Mouse (Mus musculus) right cerebral cortex, adult 2 months (tissue): ENCODE measurements around the gene Fh1.

ENCODE experiments used
- DNase-seq, 2 experiments: peaks; one replicate each; pipeline ENCODE4 v3.0.0; 2021 to 2022; ENCODE audit warnings: low spot score in 2 of 2

Fh1 gene

DNA sequence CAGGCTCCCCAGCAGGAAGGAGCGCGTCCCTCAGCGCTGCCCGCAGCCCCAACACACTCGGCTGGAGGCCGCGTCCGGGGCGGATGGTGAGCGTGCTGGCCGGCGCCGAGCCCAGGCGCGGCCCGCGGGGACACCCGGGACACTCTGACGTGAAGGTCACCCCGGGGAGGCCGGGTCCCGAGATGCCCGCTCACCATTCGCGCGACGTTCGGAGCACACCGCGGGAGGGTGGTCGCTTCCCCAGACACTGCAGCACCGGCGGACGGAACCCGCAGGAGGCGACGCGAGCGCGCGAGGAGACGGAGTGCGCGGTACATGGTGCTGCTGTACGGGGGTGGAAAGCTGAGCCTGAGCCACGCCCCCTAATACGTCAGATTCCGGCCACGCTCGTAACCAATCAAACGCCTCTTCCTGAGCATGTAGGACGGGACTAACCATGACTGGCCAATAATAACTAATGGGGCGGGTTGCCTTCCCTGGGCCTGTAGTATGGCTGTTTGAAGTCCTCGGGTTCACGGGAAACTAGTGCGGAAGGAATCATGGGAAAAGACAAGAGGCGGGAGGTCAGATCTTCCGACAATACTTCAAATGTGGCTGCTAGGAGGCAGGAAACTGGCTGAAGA, at the start of gene Fh1:
Fh1 (minus strand) TSS at position 379 of the 623 bp plus-strand sequence.
- peak; percentile 95 to 98 for DNase-seq

GRCm38 (mm10) chr1:175675116-175675515, 49.7 kb upstream of the Fh1 start:
- DNase-seq: no peak

DNA sequence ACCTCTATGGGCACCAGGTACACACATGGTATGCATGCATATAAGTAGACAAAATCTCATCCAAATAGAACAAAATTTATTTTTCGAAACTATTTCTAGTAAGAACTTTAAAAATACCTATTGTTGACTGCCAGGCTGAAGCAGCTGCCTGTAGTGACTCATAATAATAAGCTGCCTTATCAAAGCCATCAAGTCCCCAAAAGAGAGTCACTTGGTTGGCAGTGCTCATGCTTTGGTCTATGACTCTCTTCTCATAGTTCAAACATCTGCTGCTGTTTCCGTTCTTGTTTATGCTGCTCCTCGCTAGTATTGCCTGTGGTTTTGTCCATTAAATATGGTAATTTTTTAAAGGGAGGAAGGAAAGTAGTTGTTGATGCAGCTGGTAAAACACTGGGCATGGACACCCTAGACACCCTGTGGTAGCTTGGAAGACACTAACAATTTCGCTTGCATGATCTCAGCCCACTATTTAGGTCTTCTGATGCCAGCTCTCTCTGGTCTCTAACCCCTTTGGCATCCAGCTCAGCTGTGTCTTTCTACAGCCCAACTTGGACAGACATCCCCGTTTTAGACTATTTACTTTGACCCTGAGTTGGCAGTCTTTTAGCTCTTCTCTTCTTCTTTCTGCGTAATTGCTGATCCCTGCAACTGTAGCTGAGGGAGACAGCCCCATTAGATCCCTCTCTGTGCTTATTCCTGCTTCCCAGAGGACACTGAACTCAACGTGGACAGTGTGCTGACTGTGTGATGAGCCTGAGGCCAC, 48.3 kb upstream of the Fh1 start:
- DNase-seq: no peak

- DNase-seq: no peak
Observed at GRCm38 (mm10) chr1:175671626-175672025, 46.2 kb upstream of the Fh1 start.

DNA sequence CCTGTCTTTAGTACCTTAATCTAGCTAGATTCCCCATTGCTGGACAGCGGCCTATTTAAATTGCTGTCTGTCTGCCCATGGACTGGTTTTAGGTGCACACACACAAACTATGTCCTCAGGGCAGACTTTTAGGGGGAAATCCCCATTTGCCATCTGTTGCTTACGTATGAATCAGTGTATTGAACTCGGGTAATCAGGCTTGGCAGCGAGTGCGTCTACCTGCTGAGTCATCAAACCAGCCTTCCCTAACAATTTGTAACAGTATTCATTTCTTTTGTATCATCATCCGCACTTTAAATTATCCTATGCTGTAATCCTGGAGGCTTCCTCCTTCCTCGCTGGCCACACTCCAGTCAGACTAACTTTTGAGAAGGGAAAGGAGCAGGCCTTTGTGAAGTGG, 44.6 kb upstream of the Fh1 start:
- no peak for DNase-seq

DNA sequence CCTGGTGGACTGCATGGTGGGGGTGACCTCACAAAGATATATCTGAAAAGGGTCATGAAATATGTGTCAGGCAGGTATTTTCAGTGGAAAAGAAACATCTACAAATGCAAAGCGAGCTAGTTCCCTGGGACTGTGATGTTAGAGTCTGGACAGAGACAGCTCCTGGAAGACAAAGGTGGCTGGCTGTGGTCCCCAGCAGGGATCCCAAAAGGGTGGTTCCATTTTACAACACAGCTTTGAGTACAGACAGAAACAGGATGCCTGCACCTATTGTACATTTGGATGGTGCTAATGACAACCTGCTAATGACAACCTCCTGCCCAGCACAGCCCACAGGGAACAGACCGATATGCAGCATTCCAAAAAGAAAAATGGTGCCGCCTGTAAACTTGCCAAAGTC, 44.0 kb upstream of the Fh1 start:
- DNase-seq: no peak

DNA sequence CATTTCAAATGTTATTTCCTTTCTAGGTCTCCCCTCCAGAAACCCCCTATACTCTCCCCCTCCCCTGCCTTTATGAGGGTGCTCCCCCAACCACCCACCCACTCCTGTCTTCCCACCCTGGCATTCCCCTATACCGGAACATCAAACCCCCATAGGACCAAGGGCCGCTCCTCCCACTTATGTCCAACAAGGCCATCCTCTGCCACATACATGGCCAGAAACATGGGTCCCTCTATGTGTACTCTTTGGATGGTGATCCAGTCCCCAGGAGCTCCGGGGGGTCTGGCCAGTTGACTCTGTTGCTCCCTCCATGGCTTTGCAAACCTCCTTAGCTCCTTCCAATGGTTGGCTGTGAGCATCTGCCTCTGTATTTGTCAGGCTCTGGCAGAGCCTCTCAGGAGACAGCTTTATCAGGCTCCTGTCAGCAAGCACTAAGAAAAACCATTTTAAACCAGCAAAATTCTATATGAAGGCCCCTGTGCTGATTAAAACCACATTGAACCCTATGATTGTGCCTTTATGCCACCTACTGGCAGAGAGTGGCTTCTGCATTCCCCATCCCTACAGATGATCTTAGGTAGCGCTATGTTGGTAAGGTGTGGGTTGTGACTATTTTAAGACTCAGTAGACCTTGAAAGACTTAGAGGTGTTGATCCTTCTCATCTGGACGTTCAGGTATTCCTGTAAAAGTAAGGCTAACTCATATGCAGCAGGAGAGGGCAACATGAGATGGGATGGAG, 43.4 kb upstream of the Fh1 start:
- peak; percentile 45 to 53 for DNase-seq

DNA sequence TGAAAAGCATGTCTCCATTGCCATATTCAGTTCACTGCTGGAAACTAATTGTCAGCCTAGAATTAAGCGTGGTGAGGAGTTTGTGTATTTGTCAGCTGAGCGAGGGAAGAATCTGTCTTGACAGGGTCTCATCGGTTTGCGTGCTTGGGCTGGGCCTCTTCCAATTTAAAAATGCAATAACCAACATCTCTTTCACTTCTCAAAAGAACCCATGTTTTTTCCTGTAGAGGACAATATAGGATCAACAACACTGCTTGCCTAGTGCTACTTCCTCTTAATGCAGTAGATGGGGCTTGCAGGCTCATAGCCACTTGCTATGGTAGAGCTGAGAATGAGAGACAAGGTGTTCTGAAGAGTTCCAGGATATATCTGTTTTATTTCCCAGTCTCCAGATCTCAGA, 34.5 kb upstream of the Fh1 start:
- DNase-seq: no peak

GRCm38 (mm10) chr1:175648615-175649014, 23.2 kb upstream of the Fh1 start:
- DNase-seq: no peak

- DNase-seq: no peak
Observed at GRCm38 (mm10) chr1:175646952-175647351, 21.5 kb upstream of the Fh1 start.

- DNase-seq: no peak
Observed at GRCm38 (mm10) chr1:175643496-175644265, 18.2 kb upstream of the Fh1 start.

DNA sequence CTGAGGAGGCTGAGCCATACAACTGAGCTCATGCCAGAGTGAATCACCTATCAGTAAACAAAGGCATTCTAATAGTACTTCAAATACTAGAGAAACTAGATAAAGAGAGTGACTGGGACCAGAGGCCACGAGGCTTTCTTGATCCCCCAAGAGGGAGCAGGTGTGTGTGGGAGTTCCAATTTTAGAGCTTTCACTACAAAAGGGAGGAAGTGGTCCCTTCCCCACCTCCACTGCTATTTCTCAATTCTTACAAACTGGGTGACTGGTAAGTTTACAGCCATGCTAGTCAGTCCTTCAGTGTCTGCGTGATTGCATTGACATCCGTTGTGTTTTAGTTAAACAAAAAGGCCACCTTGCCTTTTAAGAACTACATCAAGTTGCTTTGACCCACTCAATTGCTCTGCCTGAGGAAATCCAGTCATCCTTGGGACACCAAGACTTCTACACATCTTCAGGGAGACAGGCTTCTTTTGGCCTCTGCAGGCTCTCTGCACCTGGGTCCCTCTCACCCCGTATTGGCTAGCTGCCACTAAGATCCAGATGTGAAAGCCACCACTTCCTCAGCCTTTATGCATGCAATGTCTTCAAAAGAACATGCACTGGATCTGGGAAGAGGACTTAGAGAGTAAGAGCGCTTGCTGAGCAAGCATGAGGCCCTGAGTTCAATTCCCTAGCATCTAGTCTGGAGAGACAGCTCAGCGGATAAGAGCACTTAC, 15.2 kb upstream of the Fh1 start:
- no peak for DNase-seq

DNA sequence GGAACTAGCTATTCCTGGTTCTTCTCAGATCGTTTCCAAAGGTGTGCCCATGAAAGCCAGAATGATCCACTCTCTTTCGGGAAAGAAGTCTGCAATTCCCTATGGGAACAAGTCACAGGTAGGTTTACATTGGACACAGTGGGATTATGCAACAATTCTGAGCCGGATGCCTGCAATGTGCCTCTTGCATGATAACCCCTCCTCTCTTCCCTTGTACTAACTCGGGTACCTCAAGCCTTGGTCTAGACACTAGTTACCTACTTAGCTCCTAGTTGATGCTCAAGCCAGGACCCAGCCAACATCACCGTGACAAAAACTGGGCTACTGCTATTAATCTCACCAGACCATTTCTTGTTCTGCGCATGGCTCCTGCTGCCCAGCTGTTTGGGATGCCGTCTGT, 13.6 kb upstream of the Fh1 start:
- DNase-seq: no peak

- no peak for DNase-seq
Observed at GRCm38 (mm10) chr1:175637677-175638076, 12.2 kb upstream of the Fh1 start.

DNA sequence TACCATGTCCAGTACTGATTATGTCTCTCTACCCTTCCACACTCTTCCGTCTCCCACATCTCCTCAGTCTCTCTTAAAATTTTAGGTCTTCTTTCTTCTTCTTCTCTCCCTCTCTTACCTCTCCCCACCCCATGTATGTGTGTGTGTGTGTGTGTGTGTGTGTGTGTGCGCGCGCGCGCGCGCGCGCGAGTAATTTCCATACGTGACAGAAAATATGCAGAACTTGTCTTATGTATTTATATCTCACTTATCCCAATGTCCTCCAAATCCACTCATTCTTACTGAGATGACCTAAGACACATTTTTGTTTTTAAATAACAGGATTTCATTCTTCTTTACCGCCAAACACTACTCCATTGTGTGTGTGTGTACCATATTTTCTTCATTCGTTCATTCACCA, 7.0 kb upstream of the Fh1 start:
- DNase-seq: no peak

GRCm38 (mm10) chr1:175631721-175632221, 6.3 kb upstream of the Fh1 start:
- no peak for DNase-seq

DNA sequence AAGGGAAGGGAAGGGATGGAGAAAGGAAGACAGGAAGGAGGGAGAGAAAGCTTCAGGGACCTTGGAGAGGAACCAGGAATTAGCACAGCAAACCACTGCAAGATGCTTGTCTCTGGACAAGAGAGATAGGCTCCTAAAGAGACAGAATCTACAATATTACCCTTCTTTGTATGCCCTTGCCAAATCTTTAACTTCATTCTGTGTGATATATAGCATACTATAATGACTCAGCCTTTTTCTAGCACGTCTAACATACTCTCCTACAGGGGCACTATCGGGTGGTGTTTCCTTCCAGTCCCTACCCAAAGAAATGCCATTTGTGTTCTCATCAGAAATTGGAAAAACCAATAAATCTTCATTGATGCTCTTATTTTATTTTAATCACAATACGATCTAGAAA, 5.6 kb upstream of the Fh1 start:
- no peak for DNase-seq

- DNase-seq: no peak
Observed at GRCm38 (mm10) chr1:175630345-175630744, 4.9 kb upstream of the Fh1 start.

- no peak for DNase-seq
Observed at GRCm38 (mm10) chr1:175629248-175629647, 3.8 kb upstream of the Fh1 start.

- DNase-seq: peak in 1 of 2 experiments; percentile 35
Observed at GRCm38 (mm10) chr1:175625990-175626692, 706 bp upstream of the Fh1 start.

DNA sequence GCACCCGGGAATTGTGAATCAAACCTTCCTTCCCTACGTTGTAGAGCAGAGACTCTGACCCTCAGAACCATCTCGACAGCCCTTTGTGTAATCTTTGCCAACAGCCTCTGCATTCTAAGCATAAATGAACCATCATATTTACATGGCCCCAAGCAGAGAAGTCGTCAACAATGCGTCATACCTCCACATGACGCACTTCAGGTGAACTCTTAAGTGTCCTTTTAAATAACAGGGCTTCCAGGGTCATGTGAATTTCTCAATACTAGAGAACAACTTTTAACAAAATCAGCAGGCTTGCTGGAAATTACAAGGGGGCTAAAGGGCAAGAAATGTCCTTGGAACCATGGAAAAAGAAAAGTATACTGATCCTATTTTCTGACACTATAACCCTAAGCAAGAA, 1.8 kb downstream of the Fh1 start:
- no peak for DNase-seq
